Mouse (Mus musculus) spleen, adult 18-20 months (tissue): ENCODE measurements around the gene Wasf1.

ENCODE experiments used
- DNase-seq, 2 experiments: peaks; one replicate each; pipeline ENCODE4 v3.0.0; 2022; ENCODE audit warnings: mixed read lengths in 2 of 2

The Wasf1 gene

GRCm38 (mm10) chr10:40985350-40985749 lies 102.1 kb downstream of the Wasf1 start:
- DNase-seq: no peak
